Mouse (Mus musculus) heart, postnatal 36 days (tissue): ENCODE measurements around the gene Tlr9. TPM values are rescaled to one million over a fixed set of nuclear protein-coding genes. Genes with fewer than 3 reads are reported as not detected.

Source experiments
- DNase-seq, 2 experiments: peaks; one replicate each; pipeline ENCODE4 v3.0.0; 2021 to 2022
- intact Hi-C: fragments of 180-260 bp; cut with DNase I; formaldehyde crosslinking; loops from one replicate; pipeline ENCODE4 v1.15.1; 2025
- total RNA-seq, 2 experiments: library from RNA; stranded (reverse); gene quantifications; 2 replicates each; pipeline ENCODE4 v1.2.3; 2021

Gene Tlr9
- total RNA-seq, 2 experiments from 2014 or later, result 0.47 to 1.1 TPM

- intact Hi-C loops, result loop anchor here (5.0 kb wide), 1 partner anchor 41 kb away; no protein-coding TSS in a partner anchor
- DNase-seq, result peak; percentile 93 to 96
These were observed 19.4 kb upstream of the Tlr9 start, which contains the start of gene Twf2 for GRCm38 (mm10) chr9:106202819-106203636. Twf2 (plus strand) TSS chr9:106203108.

GRCm38 (mm10) chr9:106203990-106204851 is 18.2 kb upstream of the Tlr9 start:
- intact Hi-C loops, result loop anchor here (5.0 kb wide), 1 partner anchor 42 kb away; no protein-coding TSS in a partner anchor
- DNase-seq, result peak in 1 of 2 experiments; percentile 39

GRCm38 (mm10) chr9:106205713-106206290 is 16.6 kb upstream of the Tlr9 start:
- intact Hi-C loops, result no loop called here
- DNase-seq, result no peak

- DNase-seq, result peak; percentile 53 to 59
- intact Hi-C loops, result no loop called here
These were observed 15.9 kb upstream of the Tlr9 start for GRCm38 (mm10) chr9:106206515-106206914.

- intact Hi-C loops, result no loop called here
- DNase-seq, result no peak
These were observed 14.2 kb upstream of the Tlr9 start for GRCm38 (mm10) chr9:106208181-106208580.

GRCm38 (mm10) chr9:106209954-106210353 is 12.4 kb upstream of the Tlr9 start:
- intact Hi-C loops, result loop anchor here (5.0 kb wide), 1 partner anchor 88 kb away; no protein-coding TSS in a partner anchor
- DNase-seq, result peak in 1 of 2 experiments; percentile 37

- no peak for DNase-seq
- intact Hi-C loops, result loop anchor here (5.0 kb wide), 1 partner anchor 89 kb away; no protein-coding TSS in a partner anchor
These were observed 11.4 kb upstream of the Tlr9 start for GRCm38 (mm10) chr9:106210853-106211609.

- DNase-seq, result peak; percentile 85 to 87
- intact Hi-C loops, result loop anchor here (2.0 to 5.0 kb wide), 4 partner anchors 35 to 90 kb away; partner anchors contain the start of gene Poc1a
These were observed 10.5 kb upstream of the Tlr9 start for GRCm38 (mm10) chr9:106211680-106212593.

GRCm38 (mm10) chr9:106212594-106212981 is 9.8 kb upstream of the Tlr9 start:
- no peak for DNase-seq
- intact Hi-C loops, result loop anchor here (2.0 to 5.0 kb wide), 4 partner anchors 34 to 90 kb away; partner anchors contain the start of gene Poc1a

GRCm38 (mm10) chr9:106215341-106216125 is 6.9 kb upstream of the Tlr9 start:
- DNase-seq, result no peak
- intact Hi-C loops, result no loop called here

- intact Hi-C loops, result no loop called here
- DNase-seq, result no peak
These were observed 5.4 kb upstream of the Tlr9 start for GRCm38 (mm10) chr9:106216971-106217370.

GRCm38 (mm10) chr9:106220894-106221523 is 1.4 kb upstream of the Tlr9 start:
- no peak for DNase-seq
- intact Hi-C loops, result no loop called here

GRCm38 (mm10) chr9:106222994-106223393 is 596 bp downstream of the Tlr9 start:
- intact Hi-C loops, result no loop called here

GRCm38 (mm10) chr9:106225469-106226150 is 3.2 kb downstream of the Tlr9 start:
- DNase-seq, result no peak
- intact Hi-C loops, result loop anchor here (5.0 kb wide), 1 partner anchor 57 kb away; the partner anchor contains the start of gene Poc1a

More at GRCm38 (mm10) chr9:106222994-106223393, 596 bp downstream of the Tlr9 start:
- no peak for DNase-seq

GRCm38 (mm10) chr9:106226151-106226682 is 3.8 kb downstream of the Tlr9 start:
- DNase-seq, result peak; percentile 54 to 62
- intact Hi-C loops, result loop anchor here (5.0 kb wide), 1 partner anchor 56 kb away; the partner anchor contains the start of gene Poc1a

GRCm38 (mm10) chr9:106227790-106228429 is 5.5 kb downstream of the Tlr9 start:
- intact Hi-C loops, result loop anchor here (5.0 kb wide), 1 partner anchor 54 kb away; the partner anchor contains the start of gene Poc1a
- DNase-seq, result no peak
